Mouse (Mus musculus): ENCODE measurements around the gene Zfp879. TPM values are rescaled to one million over a fixed set of nuclear protein-coding genes. Genes with fewer than 3 reads are reported as not detected.

Gene Zfp879
- polyA plus RNA-seq, 1 experiment from 2014 or later, result 0.63 TPM

DNA sequence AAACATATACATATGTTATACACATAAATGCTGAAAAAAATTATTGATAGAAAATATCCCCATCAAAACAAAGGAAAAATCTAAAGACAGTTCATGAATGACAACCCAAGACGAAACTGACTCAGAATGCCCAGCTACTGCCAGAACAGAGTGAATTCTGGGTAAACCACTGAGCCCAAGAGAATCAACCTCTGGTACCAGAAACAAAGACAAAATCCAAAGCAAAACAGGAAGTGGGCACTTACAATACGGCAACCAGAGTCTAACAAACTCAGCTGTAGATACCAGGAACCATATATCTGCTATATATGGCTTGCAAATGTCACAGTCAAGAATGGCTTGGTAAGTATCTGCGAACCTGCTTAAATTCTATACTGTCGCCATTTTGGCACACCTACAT, 5.6 kb downstream of the Zfp879 start:
- Histone ChIP-seq H3K27ac (no peak overlapping the region), H3K36me3 (peaks cover 20% of the 10 kb centered on the region), H3K4me3 (no peak overlapping the region), H3K4me1 (no peaks in the 10 kb centered on the region), H3K9me3 (replicated peaks) (peaks cover 8% of the 10 kb centered on the region; the same call in 1 of the 2 replicates), H3K27me3 (ENCODE audit: low read depth, poor library complexity, severe bottlenecking) (no peaks in the 10 kb centered on the region)
- DNase-seq (ENCODE audit: low spot score), result no peak
- WGBS, result 90% methylated on average over 4 of the region's 4 CpGs

DNA sequence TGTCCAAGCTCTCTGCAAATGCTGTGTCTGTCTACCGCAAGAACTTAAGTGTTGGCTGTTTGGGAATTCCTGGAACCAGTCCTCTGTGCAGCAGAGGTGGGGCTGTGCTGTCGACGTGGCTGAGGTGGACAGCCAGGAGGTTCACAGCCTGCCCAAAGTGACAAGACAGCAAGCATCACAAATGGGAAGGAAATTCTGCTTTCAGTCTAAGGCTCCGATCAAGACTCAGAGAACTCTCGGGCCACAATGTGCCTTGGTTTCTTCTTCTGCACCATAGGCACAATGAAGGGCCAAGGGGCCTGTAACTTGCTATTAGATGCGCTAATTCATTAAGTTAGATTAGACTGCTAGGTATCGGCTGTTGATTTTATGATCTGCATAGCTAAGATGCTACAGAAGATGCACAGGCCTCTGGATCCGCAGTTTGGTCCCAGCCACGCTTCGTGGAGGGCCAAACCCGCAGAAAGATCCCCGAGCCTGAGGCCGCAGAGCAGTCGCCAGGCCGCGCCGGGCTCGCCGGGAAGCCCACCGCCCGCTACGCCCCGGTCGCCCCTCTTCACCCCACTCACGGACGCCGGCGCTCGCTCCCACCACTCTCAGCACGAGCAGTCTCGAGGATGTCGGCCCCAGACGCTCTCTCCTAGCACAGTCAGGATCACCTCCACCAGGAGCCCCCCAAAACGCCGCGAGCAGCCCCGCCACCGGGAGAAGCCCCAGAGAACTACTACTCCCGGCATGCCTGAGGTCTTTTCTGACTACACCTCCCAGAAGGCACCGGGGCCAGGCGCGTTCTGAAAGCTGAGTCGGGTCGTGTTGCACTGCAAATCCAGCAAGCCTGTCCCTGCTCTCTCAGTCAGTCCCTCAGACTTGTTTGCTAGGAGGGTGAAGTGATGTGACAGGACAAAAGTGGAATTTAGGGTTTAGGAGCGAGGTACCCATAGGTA, 14.1 kb downstream of the Zfp879 start, which contains the start of gene Zfp354c:
TSS of gene Zfp354c (minus strand) at position 715 of the 944 bp plus-strand sequence.
- no peaks in the 10 kb centered on the region for H3K27me3 ChIP-seq (ENCODE audit: low read depth, poor library complexity, severe bottlenecking)
- WGBS, result 1% methylated on average over 45 of the region's 45 CpGs
- peak within 1 kb of the TSS; percentile 95 for H3K27ac ChIP-seq
- peaks cover 38% of the 10 kb centered on the region for H3K36me3 ChIP-seq
- DNase-seq (ENCODE audit: low spot score), result peak; percentile 89
- H3K4me3 ChIP-seq, result peak within 1 kb of the TSS; percentile 88
- peaks cover 13% of the 10 kb centered on the region for H3K4me1 ChIP-seq
- H3K9me3 ChIP-seq (replicated peaks), result no peaks in the 10 kb centered on the region

DNA sequence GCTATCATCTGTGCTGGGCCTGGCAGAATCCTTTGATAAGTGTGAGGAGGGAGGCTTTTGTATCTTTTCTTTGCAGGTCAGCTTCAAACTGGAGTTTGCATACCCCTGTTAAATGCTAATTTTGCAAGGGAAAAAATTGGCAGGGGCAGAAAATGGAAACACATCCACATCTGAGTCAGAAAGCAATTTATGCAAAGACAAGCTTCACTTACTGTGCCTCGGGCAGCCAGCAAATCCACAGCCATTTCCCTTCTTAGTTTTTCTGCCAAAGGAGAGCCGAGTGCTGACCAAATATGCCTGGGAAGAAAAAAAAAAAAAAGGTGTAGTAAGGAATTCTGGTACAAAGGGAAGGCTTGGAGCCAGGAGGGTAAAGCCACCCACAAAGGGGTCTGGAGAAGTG, 15.1 kb downstream of the Zfp879 start:
- Histone ChIP-seq H3K4me1 (peaks cover 13% of the 10 kb centered on the region), H3K4me3 (peak overlapping the region; percentile 88), H3K9me3 (replicated peaks) (no peaks in the 10 kb centered on the region), H3K27ac (no peak overlapping the region), H3K36me3 (peaks cover 47% of the 10 kb centered on the region), H3K27me3 (ENCODE audit: low read depth, poor library complexity, severe bottlenecking) (no peaks in the 10 kb centered on the region)
- DNase-seq (ENCODE audit: low spot score), result no peak
- 84% methylated on average over 2 of the region's 2 CpGs for WGBS

DNA sequence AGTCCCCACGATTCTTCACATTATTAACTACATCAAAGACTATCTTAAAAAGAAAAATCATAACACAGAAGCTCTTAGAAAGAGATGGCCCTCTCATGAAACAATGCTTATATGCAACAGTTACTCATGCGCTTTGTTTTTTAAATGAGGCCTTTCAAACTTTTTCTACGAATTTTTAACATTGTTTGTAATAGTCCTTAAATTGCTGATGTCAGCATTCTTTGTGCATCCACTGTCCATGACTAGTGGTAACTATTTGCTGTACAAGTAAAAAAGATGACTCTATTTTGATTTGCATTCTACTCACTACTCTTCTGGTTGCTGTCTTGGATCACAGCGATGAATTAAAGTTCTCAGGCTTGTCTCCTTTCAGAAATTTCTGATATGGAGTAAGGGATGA, 27.1 kb downstream of the Zfp879 start:
- Histone ChIP-seq H3K27me3 (ENCODE audit: low read depth, poor library complexity, severe bottlenecking) (no peaks in the 10 kb centered on the region), H3K4me3 (no peak overlapping the region), H3K4me1 (no peaks in the 10 kb centered on the region), H3K36me3 (peaks cover 99% of the 10 kb centered on the region), H3K9me3 (replicated peaks) (peaks cover 24% of the 10 kb centered on the region), H3K27ac (no peak overlapping the region)
- 94% methylated on average over 4 of the region's 4 CpGs for WGBS
- no peak for DNase-seq (ENCODE audit: low spot score)

DNA sequence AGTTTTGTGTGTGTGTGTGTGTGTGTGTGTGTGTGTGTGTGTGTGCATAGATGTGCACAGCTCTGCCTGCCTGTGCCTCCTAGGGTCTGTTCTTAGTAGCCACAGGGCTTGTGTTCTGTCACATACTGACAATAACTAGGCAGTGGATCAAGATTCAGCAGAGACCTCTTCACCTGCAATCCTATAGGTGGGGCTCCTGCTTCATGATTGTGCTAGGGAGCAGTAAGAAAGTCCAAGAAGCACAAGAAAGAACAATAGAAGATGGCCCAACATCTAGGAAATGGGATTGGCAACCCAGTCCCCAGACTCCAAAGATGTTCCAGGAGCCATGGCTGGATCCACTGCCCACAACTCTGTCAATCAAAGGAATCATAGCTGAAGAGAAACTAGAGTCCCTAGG, 42.5 kb downstream of the Zfp879 start:
- no peak for DNase-seq (ENCODE audit: low spot score)
- Histone ChIP-seq H3K9me3 (replicated peaks) (no peaks in the 10 kb centered on the region), H3K4me1 (peaks cover 12% of the 10 kb centered on the region), H3K4me3 (no peak overlapping the region), H3K27ac (no peak overlapping the region), H3K36me3 (no peaks in the 10 kb centered on the region), H3K27me3 (ENCODE audit: low read depth, poor library complexity, severe bottlenecking) (no peaks in the 10 kb centered on the region)

DNA sequence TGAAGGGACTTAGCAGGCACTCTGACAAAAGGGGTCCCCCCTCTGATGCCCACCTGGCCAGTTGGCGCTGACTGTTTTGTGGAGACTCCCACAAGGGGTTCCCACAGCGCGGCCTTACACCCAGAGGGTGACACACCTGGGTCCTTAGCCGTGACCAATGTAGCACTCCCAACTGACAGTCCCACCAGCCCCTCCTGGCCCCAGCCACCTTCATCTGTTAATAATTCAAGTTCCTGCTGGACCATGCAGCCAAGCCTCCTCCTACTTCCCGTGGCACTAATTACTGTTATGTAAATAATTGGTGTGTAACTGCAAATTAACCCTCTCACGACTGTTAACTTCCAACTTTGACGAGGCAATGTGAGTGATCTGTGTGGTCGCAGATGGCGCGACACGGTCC, 43.7 kb downstream of the Zfp879 start:
- 72% methylated on average over 11 of the region's 11 CpGs for WGBS
- peaks cover 12% of the 10 kb centered on the region for H3K4me1 ChIP-seq
- no peaks in the 10 kb centered on the region for H3K9me3 ChIP-seq (replicated peaks)
- no peak overlapping the region for H3K27ac ChIP-seq
- no peaks in the 10 kb centered on the region for H3K27me3 ChIP-seq (ENCODE audit: low read depth, poor library complexity, severe bottlenecking)
- no peaks in the 10 kb centered on the region for H3K36me3 ChIP-seq
- DNase-seq (ENCODE audit: low spot score), result no peak
- no peak overlapping the region for H3K4me3 ChIP-seq

Other genes with a start within 250 kb of the Zfp879 start
- gene Adamts2, start 239.5 kb downstream of the Zfp879 start, polyA plus RNA-seq (2016; fragmentation: Nextera tagmentation; extraction: Ambion mirVana), result 0.46 and 0.72 TPM in 2 replicates
- gene Zfp354c, start 13.8 kb downstream of the Zfp879 start, polyA plus RNA-seq (2016; fragmentation: Nextera tagmentation; extraction: Ambion mirVana), result 30.5 and 39.5 TPM in 2 replicates
- gene Grm6, start 9.1 kb upstream of the Zfp879 start, polyA plus RNA-seq (2016; fragmentation: Nextera tagmentation; extraction: Ambion mirVana), result not detected in 2 replicates
- gene Zfp454, start 46.1 kb upstream of the Zfp879 start, polyA plus RNA-seq (2016; fragmentation: Nextera tagmentation; extraction: Ambion mirVana), result 13.2 and 14.0 TPM in 2 replicates
- 19.7 and 21.0 TPM in 2 replicates for gene Zfp2, start 74.6 kb upstream of the Zfp879 start, polyA plus RNA-seq (2016; fragmentation: Nextera tagmentation; extraction: Ambion mirVana)
- gene Zfp354b, start 90.1 kb upstream of the Zfp879 start, polyA plus RNA-seq (2016; fragmentation: Nextera tagmentation; extraction: Ambion mirVana), result 0.75 and 0.96 TPM in 2 replicates
- not detected in 2 replicates for gene 4933414I15Rik, start 102.2 kb upstream of the Zfp879 start, polyA plus RNA-seq (2016; fragmentation: Nextera tagmentation; extraction: Ambion mirVana)
- not detected in 2 replicates for gene Prop1, start 112.2 kb upstream of the Zfp879 start, polyA plus RNA-seq (2016; fragmentation: Nextera tagmentation; extraction: Ambion mirVana)
- not detected in 2 replicates for gene Olfr1378, start 125.0 kb upstream of the Zfp879 start, polyA plus RNA-seq (2016; fragmentation: Nextera tagmentation; extraction: Ambion mirVana)
- not detected in 2 replicates for gene Olfr1377, start 140.4 kb upstream of the Zfp879 start, polyA plus RNA-seq (2016; fragmentation: Nextera tagmentation; extraction: Ambion mirVana)
- gene Olfr51, start 162.0 kb upstream of the Zfp879 start, polyA plus RNA-seq (2016; fragmentation: Nextera tagmentation; extraction: Ambion mirVana), result not detected in 2 replicates
- not detected in 2 replicates for gene Olfr54, start 172.7 kb upstream of the Zfp879 start, polyA plus RNA-seq (2016; fragmentation: Nextera tagmentation; extraction: Ambion mirVana)
- gene Olfr1375, start 206.6 kb upstream of the Zfp879 start, polyA plus RNA-seq (2016; fragmentation: Nextera tagmentation; extraction: Ambion mirVana), result not detected in 2 replicates
- gene Zfp354a, start 217.7 kb upstream of the Zfp879 start, polyA plus RNA-seq (2016; fragmentation: Nextera tagmentation; extraction: Ambion mirVana), result 7.7 and 7.9 TPM in 2 replicates

Measured in limb, embryonic 10.5 days (tissue).